Mouse (Mus musculus): ENCODE data around the gene Abr. TPM values are rescaled to one million over a fixed set of nuclear protein-coding genes. Genes with fewer than 3 reads are reported as not detected.
A peak's percentile ranks its signal among the peaks of the same experiment; 100 is the strongest.

Abr gene
- polyA plus RNA-seq, 2 experiments = 39.7 to 67.5 TPM

GRCm38 (mm10) chr11:76518613-76519012, 103.5 kb downstream of the Abr start:
- no peaks in the 10 kb centered on the region for H3K9me3 ChIP-seq (ENCODE audit: control insufficient read depth, low read length)
- H3K27ac ChIP-seq (replicated peaks; ENCODE audit: low read depth, low read length) = no peak overlapping the region
- peaks cover 12% of the 10 kb centered on the region for H3K4me1 ChIP-seq (ENCODE audit: control insufficient read depth, insufficient read depth, low read length)
- DNase-seq (ENCODE audit: low spot score) (no peak), ATAC-seq (ENCODE audit: low FRiP score, low read depth) (no peak)
- no peaks in the 10 kb centered on the region for H3K36me3 ChIP-seq (ENCODE audit: control insufficient read depth, insufficient read depth, low read length)
- TF ChIP-seq POLR2A (IDR thresholded peaks at IDR 0.05; ENCODE audit: borderline replicate concordance, extremely low read depth, insufficient read depth, insufficient read length) = no peak
- H3K4me2 ChIP-seq (replicated peaks; ENCODE audit: low read depth, low read length, severe bottlenecking) = no peak overlapping the region
- no peak overlapping the region for H3K4me3 ChIP-seq (replicated peaks; ENCODE audit: low read length)
- no peak overlapping the region for H3K9ac ChIP-seq (ENCODE audit: low read depth, low read length, severe bottlenecking)
- H3K27me3 ChIP-seq (ENCODE audit: control insufficient read depth, insufficient read depth, low read length) = no peaks in the 10 kb centered on the region
- WGBS = 81% methylated on average over 5 of the region's 5 CpGs

- Histone ChIP-seq H3K36me3 (ENCODE audit: control insufficient read depth, insufficient read depth, low read length) (no peaks in the 10 kb centered on the region), H3K9ac (ENCODE audit: low read depth, low read length, severe bottlenecking) (no peak overlapping the region), H3K4me1 (ENCODE audit: control insufficient read depth, insufficient read depth, low read length) (peaks cover 12% of the 10 kb centered on the region), H3K9me3 (ENCODE audit: control insufficient read depth, low read length) (no peaks in the 10 kb centered on the region), H3K4me3 (replicated peaks; ENCODE audit: low read length) (no peak overlapping the region), H3K27ac (replicated peaks; ENCODE audit: low read depth, low read length) (no peak overlapping the region), H3K27me3 (ENCODE audit: control insufficient read depth, insufficient read depth, low read length) (no peaks in the 10 kb centered on the region), H3K4me2 (replicated peaks; ENCODE audit: low read depth, low read length, severe bottlenecking) (no peak overlapping the region)
- ATAC-seq (ENCODE audit: low FRiP score, low read depth) (peak; percentile 50; the same call in 1 of the 2 replicates), DNase-seq (ENCODE audit: low spot score) (no peak)
- WGBS = 82% methylated on average over 4 of the region's 4 CpGs
- TF ChIP-seq POLR2A (IDR thresholded peaks at IDR 0.05; ENCODE audit: borderline replicate concordance, extremely low read depth, insufficient read depth, insufficient read length) = no peak
These were observed 104.0 kb downstream of the Abr start for GRCm38 (mm10) chr11:76518125-76518524.

- Histone ChIP-seq H3K36me3 (ENCODE audit: control insufficient read depth, insufficient read depth, low read length) (no peaks in the 10 kb centered on the region), H3K4me2 (replicated peaks; ENCODE audit: low read depth, low read length, severe bottlenecking) (no peak overlapping the region)
- 58% methylated on average over 3 of the region's 3 CpGs for WGBS
These were observed 105.2 kb downstream of the Abr start for GRCm38 (mm10) chr11:76516951-76517350.

GRCm38 (mm10) chr11:76515123-76515522, 107.0 kb downstream of the Abr start:
- Histone ChIP-seq H3K27me3 (ENCODE audit: control insufficient read depth, insufficient read depth, low read length) (no peaks in the 10 kb centered on the region), H3K4me3 (replicated peaks; ENCODE audit: low read length) (no peak overlapping the region), H3K36me3 (ENCODE audit: control insufficient read depth, insufficient read depth, low read length) (no peaks in the 10 kb centered on the region), H3K4me1 (ENCODE audit: control insufficient read depth, insufficient read depth, low read length) (peaks cover 12% of the 10 kb centered on the region), H3K27ac (replicated peaks; ENCODE audit: low read depth, low read length) (no peak overlapping the region), H3K9me3 (ENCODE audit: control insufficient read depth, low read length) (no peaks in the 10 kb centered on the region), H3K9ac (ENCODE audit: low read depth, low read length, severe bottlenecking) (no peak overlapping the region), H3K4me2 (replicated peaks; ENCODE audit: low read depth, low read length, severe bottlenecking) (no peak overlapping the region)
- DNase-seq (ENCODE audit: low spot score) (no peak), ATAC-seq (ENCODE audit: low FRiP score, low read depth) (no peak)
- WGBS = 65% methylated on average over 11 of the region's 11 CpGs
- TF ChIP-seq POLR2A (IDR thresholded peaks at IDR 0.05; ENCODE audit: borderline replicate concordance, extremely low read depth, insufficient read depth, insufficient read length) = no peak

More at GRCm38 (mm10) chr11:76516951-76517350, 105.2 kb downstream of the Abr start:
- Histone ChIP-seq H3K9me3 (ENCODE audit: control insufficient read depth, low read length) (no peaks in the 10 kb centered on the region), H3K4me1 (ENCODE audit: control insufficient read depth, insufficient read depth, low read length) (peaks cover 12% of the 10 kb centered on the region), H3K9ac (ENCODE audit: low read depth, low read length, severe bottlenecking) (no peak overlapping the region), H3K27ac (replicated peaks; ENCODE audit: low read depth, low read length) (no peak overlapping the region), H3K4me3 (replicated peaks; ENCODE audit: low read length) (no peak overlapping the region), H3K27me3 (ENCODE audit: control insufficient read depth, insufficient read depth, low read length) (no peaks in the 10 kb centered on the region)
- no peak for TF ChIP-seq POLR2A (IDR thresholded peaks at IDR 0.05; ENCODE audit: borderline replicate concordance, extremely low read depth, insufficient read depth, insufficient read length)
- ATAC-seq (ENCODE audit: low FRiP score, low read depth) = no peak
- DNase-seq (ENCODE audit: low spot score) = no peak

- no peak for TF ChIP-seq POLR2A (IDR thresholded peaks at IDR 0.05; ENCODE audit: borderline replicate concordance, extremely low read depth, insufficient read depth, insufficient read length)
- H3K27me3 ChIP-seq (ENCODE audit: control insufficient read depth, insufficient read depth, low read length) = no peaks in the 10 kb centered on the region
- H3K9ac ChIP-seq (ENCODE audit: low read depth, low read length, severe bottlenecking) = no peak overlapping the region
- no peaks in the 10 kb centered on the region for H3K36me3 ChIP-seq (ENCODE audit: control insufficient read depth, insufficient read depth, low read length)
- H3K4me1 ChIP-seq (ENCODE audit: control insufficient read depth, insufficient read depth, low read length) = peaks cover 20% of the 10 kb centered on the region
- 71% methylated on average over 4 of the region's 4 CpGs for WGBS
- no peak overlapping the region for H3K27ac ChIP-seq (replicated peaks; ENCODE audit: low read depth, low read length)
- ATAC-seq (ENCODE audit: low FRiP score, low read depth) (no peak), DNase-seq (ENCODE audit: low spot score) (no peak)
- no peak overlapping the region for H3K4me3 ChIP-seq (replicated peaks; ENCODE audit: low read length)
- H3K4me2 ChIP-seq (replicated peaks; ENCODE audit: low read depth, low read length, severe bottlenecking) = no peak overlapping the region
- H3K9me3 ChIP-seq (ENCODE audit: control insufficient read depth, low read length) = no peaks in the 10 kb centered on the region
These were observed 111.1 kb downstream of the Abr start for GRCm38 (mm10) chr11:76510977-76511376.

Data from limb, embryonic 14.5 days (tissue).